Mouse (Mus musculus) E14TG2a.4 (cell line): ENCODE data around the gene Map3k21.

Source experiments
- CTCF ChIP-seq: conservative IDR thresholded peaks from 2 replicates; pipeline ENCODE4 v1.5.1; 2014; ENCODE audit warnings: low read length
- POU5F1 ChIP-seq: IDR thresholded peaks from 2 replicates; pipeline ENCODE4 v1.6.1; 2014; ENCODE audit warnings: low read length, borderline replicate concordance

- TF ChIP-seq POU5F1 (no peak), CTCF (no peak)
These were observed 12.1 kb downstream of the Map3k21 start for GRCm38 (mm10) chr8:125922333-125922732.
